Mouse (Mus musculus) macrophage (primary cell): ENCODE results near the gene Snx17. TPM values are rescaled to one million over a fixed set of nuclear protein-coding genes. Genes with fewer than 3 reads are reported as not detected.

Experiments
- H3K27ac ChIP-seq: fragments of 350-480 bp; formaldehyde crosslinking; 2 replicates; pipeline ENCODE4 v1.9.0; 2021
- H3K36me3 ChIP-seq: fragments of 350-480 bp; formaldehyde crosslinking; 2 replicates; pipeline ENCODE4 v1.9.0; 2021; ENCODE audit errors: inconsistent target
- H3K4me3 ChIP-seq: fragments of 350-480 bp; formaldehyde crosslinking; 2 replicates; pipeline ENCODE4 v1.9.0; 2021; ENCODE audit errors: inconsistent target
- H3K79me2 ChIP-seq: fragments of 350-480 bp; formaldehyde crosslinking; 2 replicates; pipeline ENCODE4 v1.9.0; 2021; ENCODE audit errors: inconsistent target
- WGBS: methylation state at CpG from one replicate; pipeline ENCODE4 v1.1.7; 2026; ENCODE audit warnings: inconsistent platforms; ENCODE audit not compliant: missing documents; 5-methylcytosine and 5-hydroxymethylcytosine counted together
- polyA plus RNA-seq: library from polyadenylated mRNA; stranded (reverse); fragments of 250-400 nt; gene quantifications from 3 replicates; pipeline ENCODE4 v1.2.4, GENCODE M21; 2018; ENCODE audit warnings: inconsistent platforms

Snx17 gene
- polyA plus RNA-seq, 1 experiment from 2014 or later = 30.9 TPM

DNA sequence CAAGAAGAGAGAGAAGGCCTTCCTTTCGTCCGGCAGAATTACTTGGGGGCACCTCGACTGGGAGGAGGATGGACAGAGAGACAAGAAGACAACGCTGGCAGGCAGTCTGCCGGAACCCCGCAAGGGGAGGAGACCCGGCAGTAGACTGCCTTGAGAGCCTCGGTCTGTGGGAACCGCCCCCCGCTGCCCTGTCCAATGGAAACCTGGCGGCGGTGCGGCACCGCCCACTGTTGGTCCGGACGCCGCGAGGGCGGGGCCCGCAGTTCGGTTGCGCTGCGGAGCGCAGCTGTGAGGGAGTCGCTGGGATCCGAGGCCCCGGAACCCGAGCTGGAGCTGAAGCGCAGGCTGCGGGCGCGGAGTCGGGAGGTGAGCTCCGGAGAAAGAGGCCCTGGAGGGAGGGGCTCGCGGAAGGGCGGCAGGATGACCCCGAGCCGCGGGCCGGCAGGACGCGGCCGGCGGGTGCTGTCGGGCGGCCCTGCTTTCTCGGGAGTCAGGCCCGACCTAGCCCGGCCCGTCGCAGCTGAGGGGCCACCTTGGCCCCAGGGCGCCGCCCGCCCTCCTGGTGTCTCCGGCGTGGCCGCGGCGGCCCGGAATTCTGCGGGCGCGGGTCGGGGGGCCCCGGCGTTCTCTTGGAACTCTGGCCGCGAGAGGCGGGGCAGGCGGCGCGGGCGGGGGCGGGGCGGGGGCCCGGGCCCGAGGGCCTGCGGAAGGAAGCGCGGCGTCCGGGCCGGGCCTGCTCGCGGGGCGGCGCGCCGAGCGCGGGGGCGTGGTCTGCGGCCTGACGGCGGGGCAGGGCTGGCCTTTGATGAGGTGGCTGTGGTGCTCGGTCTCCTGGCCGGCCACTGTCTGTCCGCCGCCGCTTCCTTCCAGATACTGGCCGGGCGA is 47.9 kb downstream of the Snx17 start, which contains the start of the genes Nrbp1 and Gm9970:
TSS of gene Nrbp1 (plus strand) at position 228 of the 885 bp plus-strand sequence.
TSS of gene Gm9970 (minus strand) at position 596 of the 885 bp plus-strand sequence.
- 1% methylated on average over 81 of the region's 103 CpGs for WGBS
- H3K36me3 ChIP-seq = peaks cover 22% of the 10 kb centered on the region
- peak within 1 kb of the TSS; percentile 64 for H3K27ac ChIP-seq
- peaks cover 40% of the 10 kb centered on the region for H3K79me2 ChIP-seq
- peak within 1 kb of the TSS; percentile 79 for H3K4me3 ChIP-seq

DNA sequence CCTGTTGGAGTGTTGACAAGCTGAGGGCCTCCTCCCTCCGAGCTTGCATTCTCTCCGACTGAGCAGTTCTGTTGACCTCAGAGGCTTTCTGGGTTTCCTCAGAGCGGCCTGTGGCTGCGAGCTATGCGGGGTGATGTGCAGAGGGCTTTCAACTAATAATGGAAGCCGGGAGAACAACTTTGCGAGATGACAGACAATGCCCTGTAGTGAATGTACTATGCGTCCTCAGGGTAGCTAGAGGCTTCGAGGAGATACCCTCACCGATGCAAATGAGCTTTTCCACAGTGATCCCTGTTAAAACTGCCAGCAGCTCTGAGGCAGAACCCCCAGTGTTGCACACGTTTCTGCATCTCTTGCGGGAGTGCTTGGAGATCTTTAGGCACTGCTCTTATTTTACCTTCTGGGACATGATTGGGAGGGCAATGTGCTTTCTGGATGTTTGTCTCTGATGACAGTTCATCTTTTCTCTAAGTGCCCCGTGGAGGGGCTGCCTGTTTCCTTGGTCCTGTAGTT is 48.6 kb downstream of the Snx17 start:
- Histone ChIP-seq H3K79me2 (peaks cover 40% of the 10 kb centered on the region), H3K36me3 (peaks cover 29% of the 10 kb centered on the region), H3K27ac (peak overlapping the region; percentile 13; the same call in 1 of the 2 replicates), H3K4me3 (peak overlapping the region; percentile 79)
- under 1% methylated on average over 13 of the region's 13 CpGs for WGBS

DNA sequence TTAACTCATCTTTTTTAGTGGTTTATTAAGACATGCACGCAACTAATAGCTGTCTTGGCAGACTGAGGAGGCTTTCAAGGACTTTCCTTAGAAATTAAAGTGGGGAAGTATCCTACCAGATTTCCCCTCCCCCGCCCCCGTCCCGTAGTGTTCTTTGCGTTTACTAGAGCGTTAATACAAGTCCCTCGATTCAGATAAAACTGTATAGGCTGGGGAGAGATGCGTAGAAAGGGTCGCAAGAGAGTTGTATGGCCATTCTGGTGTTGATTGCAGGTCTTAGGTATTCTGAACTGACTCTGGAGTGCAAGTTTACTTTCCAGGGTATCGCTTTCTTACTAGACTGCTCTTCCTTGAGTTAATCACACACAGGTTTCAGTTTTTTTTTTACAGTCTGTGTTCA is 49.2 kb downstream of the Snx17 start:
- Histone ChIP-seq H3K79me2 (peaks cover 40% of the 10 kb centered on the region), H3K4me3 (peak overlapping the region; percentile 79), H3K27ac (no peak overlapping the region), H3K36me3 (peaks cover 35% of the 10 kb centered on the region)
- WGBS = 29% methylated on average over 10 of the region's 10 CpGs

Other genes with a start within 250 kb of the Snx17 start
- gene Cgref1, start 247.6 kb upstream of the Snx17 start, polyA plus RNA-seq = 0.17 TPM in 1 of 3 replicates, not detected in the others
- gene Preb, start 232.9 kb upstream of the Snx17 start, polyA plus RNA-seq = 68.1 to 87.2 TPM (median 71.0 TPM) in 3 replicates
- gene Tcf23, start 224.6 kb upstream of the Snx17 start, polyA plus RNA-seq = not detected in 3 replicates
- gene Atraid, start 144.9 kb upstream of the Snx17 start, polyA plus RNA-seq = 73.4 to 150 TPM (median 103 TPM) in 3 replicates
- gene Slc5a6, start 144.3 kb upstream of the Snx17 start, polyA plus RNA-seq = 3.3 to 6.2 TPM (median 5.1 TPM) in 3 replicates
- gene Cad, start 138.4 kb upstream of the Snx17 start, polyA plus RNA-seq = 5.8 to 16.7 TPM (median 7.3 TPM) in 3 replicates
- not detected in 3 replicates for gene Dnajc5g, start 86.9 kb upstream of the Snx17 start, polyA plus RNA-seq
- not detected in 3 replicates for gene Slc30a3, start 85.0 kb upstream of the Snx17 start, polyA plus RNA-seq
- gene Trim54, start 76.5 kb upstream of the Snx17 start, polyA plus RNA-seq = not detected in 3 replicates
- gene Ucn, start 54.4 kb upstream of the Snx17 start, polyA plus RNA-seq = not detected in 3 replicates
- 35.2 to 59.9 TPM (median 52.3 TPM) in 3 replicates for gene Mpv17, start 39.0 kb upstream of the Snx17 start, polyA plus RNA-seq
- 0.42 to 0.53 TPM in 2 of 3 replicates, not detected in the other for gene Gm29609, start 13.3 kb upstream of the Snx17 start, polyA plus RNA-seq
- gene Gtf3c2, start 13.1 kb upstream of the Snx17 start, polyA plus RNA-seq = 25.3 to 29.9 TPM (median 29.5 TPM) in 3 replicates
- 15.7 to 26.2 TPM (median 16.2 TPM) in 3 replicates for gene Eif2b4, start 203 bp downstream of the Snx17 start, polyA plus RNA-seq
- gene Zfp513, start 9.1 kb downstream of the Snx17 start, polyA plus RNA-seq = 20.3 to 33.4 TPM (median 25.0 TPM) in 3 replicates
- 49.8 to 88.3 TPM (median 76.6 TPM) in 3 replicates for gene Ppm1g, start 27.5 kb downstream of the Snx17 start, polyA plus RNA-seq
- 68.4 to 96.8 TPM (median 84.5 TPM) in 3 replicates for gene Nrbp1, start 47.6 kb downstream of the Snx17 start, polyA plus RNA-seq
- gene Gm9970, start 48.0 kb downstream of the Snx17 start, polyA plus RNA-seq = not detected in 3 replicates
- gene Krtcap3, start 58.5 kb downstream of the Snx17 start, polyA plus RNA-seq = 0.37 to 2.5 TPM (median 0.63 TPM) in 3 replicates
- gene Ift172, start 97.9 kb downstream of the Snx17 start, polyA plus RNA-seq = 11.8 to 19.6 TPM (median 13.6 TPM) in 3 replicates
- gene Fndc4, start 102.9 kb downstream of the Snx17 start, polyA plus RNA-seq = not detected in 3 replicates
- gene Gckr, start 104.2 kb downstream of the Snx17 start, polyA plus RNA-seq = not detected in 3 replicates